Mouse (Mus musculus): ENCODE data around the gene Mylk. TPM values are rescaled to one million over a fixed set of nuclear protein-coding genes. Genes with fewer than 3 reads are reported as not detected.
A peak's percentile ranks its signal among the peaks of the same experiment; 100 is the strongest.

Gene Mylk
- polyA plus RNA-seq, 1 experiment from 2014 or later = 144 TPM

- Histone ChIP-seq H3K4me1 (replicated peaks; ENCODE audit: control insufficient read depth, insufficient read depth, low read length) (0 out of 2 replicates have a peak, but pooled peaks cover 3% of the 10 kb centered on the region), H3K9ac (ENCODE audit: low read length) (no peak overlapping the region), H3K36me3 (ENCODE audit: control insufficient read depth, insufficient read depth, low read length) (no peaks in the 10 kb centered on the region), H3K27me3 (ENCODE audit: control insufficient read depth, insufficient read depth, low read depth, low read length) (no peaks in the 10 kb centered on the region), H3K4me2 (ENCODE audit: low read depth, low read length) (no peak overlapping the region), H3K27ac (ENCODE audit: low read length) (peak overlapping the region; percentile 79), H3K9me3 (ENCODE audit: control insufficient read depth, low read length) (no peaks in the 10 kb centered on the region), H3K4me3 (ENCODE audit: low read length) (no peak overlapping the region)
- 70% methylated on average over 9 of the region's 9 CpGs for WGBS
- peak; percentile 74 for ATAC-seq (ENCODE audit: low read depth)
These were observed 19.1 kb downstream of the Mylk start for GRCm38 (mm10) chr16:34763959-34764591.

DNA sequence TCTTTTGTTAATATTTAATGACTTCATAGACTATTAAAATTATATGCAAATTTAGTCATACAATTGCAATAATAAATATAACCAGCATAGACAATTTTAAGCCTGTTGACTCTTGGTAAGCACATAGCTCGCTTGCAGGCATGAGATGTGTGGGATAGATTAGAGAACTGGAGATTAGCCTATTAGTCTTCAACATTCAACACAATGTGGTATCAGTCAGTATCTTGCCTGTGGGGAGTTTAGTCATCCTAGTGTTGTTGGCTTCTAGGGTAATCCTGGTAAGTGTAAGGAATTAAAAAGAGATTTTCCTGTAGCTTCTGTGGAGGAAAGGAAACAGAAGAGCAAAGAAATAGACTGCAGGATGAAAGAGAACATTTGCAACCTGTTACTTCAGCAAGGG lies 20.7 kb downstream of the Mylk start:
- Histone ChIP-seq H3K4me1 (replicated peaks; ENCODE audit: control insufficient read depth, insufficient read depth, low read length) (no peaks in the 10 kb centered on the region), H3K9me3 (ENCODE audit: control insufficient read depth, low read length) (no peaks in the 10 kb centered on the region), H3K27ac (ENCODE audit: low read length) (no peak overlapping the region), H3K9ac (ENCODE audit: low read length) (no peak overlapping the region), H3K4me2 (ENCODE audit: low read depth, low read length) (no peak overlapping the region), H3K36me3 (ENCODE audit: control insufficient read depth, insufficient read depth, low read length) (no peaks in the 10 kb centered on the region), H3K27me3 (ENCODE audit: control insufficient read depth, insufficient read depth, low read depth, low read length) (no peaks in the 10 kb centered on the region), H3K4me3 (ENCODE audit: low read length) (no peak overlapping the region)
- 82% methylated on average over 1 of the region's 1 CpGs for WGBS
- no peak for ATAC-seq (ENCODE audit: low read depth)

DNA sequence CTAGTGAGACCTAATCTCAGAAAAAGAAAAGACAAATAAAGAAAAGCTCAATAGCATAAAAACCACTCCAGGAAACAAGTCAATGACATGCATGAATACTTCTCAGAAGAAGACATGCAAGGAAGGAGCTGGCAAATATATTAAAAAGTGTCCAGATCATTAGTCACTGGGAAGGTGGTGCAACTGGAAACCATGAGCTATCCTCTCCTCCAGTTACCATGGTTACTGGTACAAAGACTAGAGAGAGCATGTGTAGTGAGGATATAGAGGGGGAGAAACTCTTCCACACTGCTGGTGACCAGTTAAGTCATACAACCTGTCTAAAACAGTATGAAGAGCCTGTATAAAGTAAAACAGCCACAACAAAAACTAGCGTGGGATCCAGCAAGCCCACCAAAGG lies 21.2 kb downstream of the Mylk start:
- Histone ChIP-seq H3K9me3 (ENCODE audit: control insufficient read depth, low read length) (no peaks in the 10 kb centered on the region; the same call in 1 of the 2 replicates), H3K27me3 (ENCODE audit: control insufficient read depth, insufficient read depth, low read depth, low read length) (no peaks in the 10 kb centered on the region), H3K4me3 (ENCODE audit: low read length) (no peak overlapping the region), H3K36me3 (ENCODE audit: control insufficient read depth, insufficient read depth, low read length) (no peaks in the 10 kb centered on the region), H3K27ac (ENCODE audit: low read length) (no peak overlapping the region), H3K4me1 (replicated peaks; ENCODE audit: control insufficient read depth, insufficient read depth, low read length) (no peaks in the 10 kb centered on the region), H3K9ac (ENCODE audit: low read length) (no peak overlapping the region), H3K4me2 (ENCODE audit: low read depth, low read length) (no peak overlapping the region)
- 81% methylated on average over 1 of the region's 1 CpGs for WGBS
- ATAC-seq (ENCODE audit: low read depth) = no peak

- no peak for ATAC-seq (ENCODE audit: low read depth)
- no peaks in the 10 kb centered on the region for H3K27me3 ChIP-seq (ENCODE audit: control insufficient read depth, insufficient read depth, low read depth, low read length)
These were observed 22.4 kb downstream of the Mylk start for GRCm38 (mm10) chr16:34767443-34767842.

DNA sequence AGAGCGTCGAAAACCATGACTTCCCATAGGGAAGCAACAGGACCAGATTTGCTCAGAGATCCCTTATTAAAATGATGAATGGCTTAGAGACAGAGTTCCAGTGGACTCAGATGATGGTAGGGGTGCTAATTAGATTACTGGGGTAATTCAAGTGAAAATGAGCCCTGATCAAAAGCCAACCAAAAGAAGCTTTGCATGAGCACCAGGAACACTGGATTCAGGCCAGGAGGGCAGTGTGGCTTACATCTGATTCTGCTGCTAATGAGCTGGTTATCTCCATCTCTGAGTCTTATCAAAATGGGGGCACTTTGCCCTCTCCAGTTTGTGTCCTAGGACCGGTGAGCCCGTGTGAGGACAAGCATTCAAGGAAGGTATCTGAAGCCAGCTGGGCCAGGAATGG lies 23.4 kb downstream of the Mylk start:
- no peak overlapping the region for H3K4me3 ChIP-seq (ENCODE audit: low read length)
- no peak overlapping the region for H3K9ac ChIP-seq (ENCODE audit: low read length)
- no peaks in the 10 kb centered on the region; the same call in 1 of the 2 replicates for H3K9me3 ChIP-seq (ENCODE audit: control insufficient read depth, low read length)
- H3K27me3 ChIP-seq (ENCODE audit: control insufficient read depth, insufficient read depth, low read depth, low read length) = no peaks in the 10 kb centered on the region
- no peak for ATAC-seq (ENCODE audit: low read depth)
- peaks cover 2% of the 10 kb centered on the region; the same call in 1 of the 2 replicates for H3K36me3 ChIP-seq (ENCODE audit: control insufficient read depth, insufficient read depth, low read length)
- H3K27ac ChIP-seq (ENCODE audit: low read length) = no peak overlapping the region
- no peaks in the 10 kb centered on the region for H3K4me1 ChIP-seq (replicated peaks; ENCODE audit: control insufficient read depth, insufficient read depth, low read length)
- H3K4me2 ChIP-seq (ENCODE audit: low read depth, low read length) = no peak overlapping the region
- WGBS = 64% methylated on average over 4 of the region's 4 CpGs

More at GRCm38 (mm10) chr16:34767443-34767842, 22.4 kb downstream of the Mylk start:
- WGBS = 91% methylated on average over 2 of the region's 2 CpGs
- H3K4me1 ChIP-seq (replicated peaks; ENCODE audit: control insufficient read depth, insufficient read depth, low read length) = no peaks in the 10 kb centered on the region
- no peaks in the 10 kb centered on the region; the same call in 1 of the 2 replicates for H3K9me3 ChIP-seq (ENCODE audit: control insufficient read depth, low read length)
- H3K4me3 ChIP-seq (ENCODE audit: low read length) = no peak overlapping the region
- H3K4me2 ChIP-seq (ENCODE audit: low read depth, low read length) = no peak overlapping the region
- peaks cover 2% of the 10 kb centered on the region; the same call in 1 of the 2 replicates for H3K36me3 ChIP-seq (ENCODE audit: control insufficient read depth, insufficient read depth, low read length)
- no peak overlapping the region for H3K27ac ChIP-seq (ENCODE audit: low read length)
- no peak overlapping the region for H3K9ac ChIP-seq (ENCODE audit: low read length)

DNA sequence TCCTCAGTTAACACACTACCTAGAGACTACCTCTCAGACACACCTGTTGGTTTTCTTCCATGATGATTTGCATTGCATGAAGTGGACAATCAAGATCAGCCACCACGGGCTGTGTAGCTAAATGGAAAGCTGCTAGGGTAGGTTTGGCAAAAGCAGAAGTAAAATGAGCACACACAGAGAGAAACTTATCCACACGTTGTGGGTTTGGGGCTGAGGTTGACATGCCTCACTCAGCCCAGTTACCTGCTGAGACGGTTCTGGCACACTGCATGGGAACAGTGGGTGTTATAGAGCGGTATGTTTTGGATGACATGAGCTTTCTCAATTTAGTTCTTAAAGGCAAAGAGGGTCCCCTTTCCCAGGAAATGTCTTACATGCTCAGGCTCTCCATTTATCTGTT lies 25.1 kb downstream of the Mylk start:
- no peak for ATAC-seq (ENCODE audit: low read depth)
- 87% methylated on average over 4 of the region's 4 CpGs for WGBS
- Histone ChIP-seq H3K4me2 (ENCODE audit: low read depth, low read length) (no peak overlapping the region), H3K27ac (ENCODE audit: low read length) (no peak overlapping the region), H3K36me3 (ENCODE audit: control insufficient read depth, insufficient read depth, low read length) (peaks cover 2% of the 10 kb centered on the region; the same call in 1 of the 2 replicates), H3K27me3 (ENCODE audit: control insufficient read depth, insufficient read depth, low read depth, low read length) (no peaks in the 10 kb centered on the region), H3K4me3 (ENCODE audit: low read length) (no peak overlapping the region), H3K4me1 (replicated peaks; ENCODE audit: control insufficient read depth, insufficient read depth, low read length) (no peaks in the 10 kb centered on the region), H3K9ac (ENCODE audit: low read length) (no peak overlapping the region), H3K9me3 (ENCODE audit: control insufficient read depth, low read length) (no peaks in the 10 kb centered on the region; the same call in 1 of the 2 replicates)

- 76% methylated on average over 4 of the region's 4 CpGs for WGBS
- no peak overlapping the region for H3K9ac ChIP-seq (ENCODE audit: low read length)
- no peak for ATAC-seq (ENCODE audit: low read depth)
- H3K4me1 ChIP-seq (replicated peaks; ENCODE audit: control insufficient read depth, insufficient read depth, low read length) = no peaks in the 10 kb centered on the region
- H3K27me3 ChIP-seq (ENCODE audit: control insufficient read depth, insufficient read depth, low read depth, low read length) = no peaks in the 10 kb centered on the region
- H3K4me2 ChIP-seq (ENCODE audit: low read depth, low read length) = no peak overlapping the region
- peaks cover 2% of the 10 kb centered on the region; the same call in 1 of the 2 replicates for H3K36me3 ChIP-seq (ENCODE audit: control insufficient read depth, insufficient read depth, low read length)
- H3K27ac ChIP-seq (ENCODE audit: low read length) = no peak overlapping the region
- no peaks in the 10 kb centered on the region; the same call in 1 of the 2 replicates for H3K9me3 ChIP-seq (ENCODE audit: control insufficient read depth, low read length)
- no peak overlapping the region for H3K4me3 ChIP-seq (ENCODE audit: low read length)
These were observed 27.5 kb downstream of the Mylk start for GRCm38 (mm10) chr16:34772445-34773032.

DNA sequence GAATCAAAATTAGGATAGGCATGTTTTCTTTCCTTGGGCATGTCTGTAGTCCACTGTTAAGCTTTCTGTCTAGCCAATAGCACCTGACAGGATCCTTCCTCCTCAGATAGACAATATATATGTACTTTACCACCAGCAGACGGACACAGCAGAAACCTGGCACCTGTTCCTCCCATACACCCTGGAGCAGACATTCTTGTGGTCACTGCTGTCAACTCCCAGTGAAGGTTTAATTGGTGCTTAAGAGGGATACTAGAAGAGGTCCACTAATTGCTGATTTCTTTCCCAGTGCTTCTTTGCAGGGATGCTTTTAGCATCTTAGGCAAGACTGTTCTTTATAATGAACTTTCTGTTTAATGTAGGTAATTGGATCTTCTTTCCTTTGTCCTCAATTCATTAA lies 37.4 kb downstream of the Mylk start:
- no peak overlapping the region for H3K4me2 ChIP-seq (ENCODE audit: low read depth, low read length)
- no peak overlapping the region for H3K27ac ChIP-seq (ENCODE audit: low read length)
- H3K4me1 ChIP-seq (replicated peaks; ENCODE audit: control insufficient read depth, insufficient read depth, low read length) = peaks cover 8% of the 10 kb centered on the region
- no peak overlapping the region for H3K9ac ChIP-seq (ENCODE audit: low read length)
- ATAC-seq (ENCODE audit: low read depth) = no peak
- WGBS = 65% methylated on average over 1 of the region's 1 CpGs
- no peak overlapping the region for H3K4me3 ChIP-seq (ENCODE audit: low read length)
- no peaks in the 10 kb centered on the region for H3K36me3 ChIP-seq (ENCODE audit: control insufficient read depth, insufficient read depth, low read length)
- no peaks in the 10 kb centered on the region for H3K27me3 ChIP-seq (ENCODE audit: control insufficient read depth, insufficient read depth, low read depth, low read length)
- no peaks in the 10 kb centered on the region for H3K9me3 ChIP-seq (ENCODE audit: control insufficient read depth, low read length)

- Histone ChIP-seq H3K4me2 (ENCODE audit: low read depth, low read length) (no peak overlapping the region), H3K4me3 (ENCODE audit: low read length) (no peak overlapping the region), H3K36me3 (ENCODE audit: control insufficient read depth, insufficient read depth, low read length) (no peaks in the 10 kb centered on the region), H3K9ac (ENCODE audit: low read length) (no peak overlapping the region), H3K27me3 (ENCODE audit: control insufficient read depth, insufficient read depth, low read depth, low read length) (no peaks in the 10 kb centered on the region), H3K4me1 (replicated peaks; ENCODE audit: control insufficient read depth, insufficient read depth, low read length) (peaks cover 8% of the 10 kb centered on the region), H3K27ac (ENCODE audit: low read length) (no peak overlapping the region), H3K9me3 (ENCODE audit: control insufficient read depth, low read length) (no peaks in the 10 kb centered on the region)
- ATAC-seq (ENCODE audit: low read depth) = no peak
- WGBS = 94% methylated on average over 5 of the region's 5 CpGs
These were observed 38.5 kb downstream of the Mylk start for GRCm38 (mm10) chr16:34783536-34783935.

Data from lung, embryonic 16.5 days (tissue).